Mouse (Mus musculus): ENCODE measurements around the gene Ndufa4l2.

DNA sequence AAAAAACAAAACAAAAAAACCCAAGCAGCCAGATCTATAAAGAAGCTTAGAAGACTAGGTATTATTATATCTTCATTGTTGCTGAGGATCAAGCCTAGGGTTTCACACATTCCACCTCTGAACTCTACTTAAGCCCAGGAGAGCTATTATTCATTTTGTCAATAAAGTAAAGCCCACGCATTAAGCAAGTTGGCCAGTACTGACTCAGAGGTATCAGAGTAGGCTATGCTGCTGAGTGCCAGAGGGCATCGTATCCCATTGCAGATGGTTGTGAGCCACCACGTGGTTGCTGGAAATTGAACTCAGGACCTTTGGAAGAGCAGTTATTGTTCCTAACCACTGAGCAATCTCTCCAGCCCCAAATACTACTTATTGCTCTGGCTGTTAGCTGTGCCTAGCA lies 29.1 kb downstream of the Ndufa4l2 start:
- TF ChIP-seq POLR2A (IDR thresholded peaks at IDR 0.05; ENCODE audit: low read depth, low read length): no peak
- no peak for TF ChIP-seq CTCF (IDR thresholded peaks at IDR 0.05; ENCODE audit: borderline replicate concordance, insufficient read depth, low read length)
